Mouse (Mus musculus): Measurements from ENCODE around the gene Actr2.

- TF ChIP-seq CTCF (IDR thresholded peaks at IDR 0.05; ENCODE audit: borderline replicate concordance, insufficient read depth, low read length): 0 out of 2 replicates have a peak, but pooled peaks have one; percentile 33
- TF ChIP-seq POLR2A (IDR thresholded peaks at IDR 0.05; ENCODE audit: low read depth, low read length): no peak
Observed at GRCm38 (mm10) chr11:20132955-20133562, 20.3 kb upstream of the Actr2 start.
